Mouse (Mus musculus) kidney, embryonic 16.5 days (tissue): ENCODE data around the gene Gpr39. TPM values are rescaled to one million over a fixed set of nuclear protein-coding genes. Genes with fewer than 3 reads are reported as not detected.
"Not testable (repeated sequence)": the region's sequence is repeated elsewhere in the genome, so short reads cannot be mapped to it uniquely, and the experiment has no call there.

Experiments used
- ATAC-seq: fragments of 200-750 bp; cut with Nextera tagmentation; 2 replicates; pipeline ENCODE4 v1.8.0; 2017; ENCODE audit warnings: moderate TSS enrichment; ENCODE audit not compliant: low FRiP score, low TSS enrichment
- H3K27ac ChIP-seq: fragments of 300-500 bp; sonication (generic); 2 replicates; pipeline ENCODE4 v1.5.1; 2014; ENCODE audit warnings: low read length
- H3K27me3 ChIP-seq: fragments of 300-500 bp; sonication (generic); 2 replicates; pipeline ENCODE4 v1.6.1; 2014; ENCODE audit warnings: low read length, control low read depth, mixed read lengths; ENCODE audit not compliant: insufficient read depth
- H3K36me3 ChIP-seq: fragments of 300-500 bp; sonication (generic); 2 replicates; pipeline ENCODE4 v1.6.1; 2014; ENCODE audit warnings: low read length, control low read depth, mixed read lengths; ENCODE audit not compliant: insufficient read depth
- H3K4me1 ChIP-seq: fragments of 300-500 bp; sonication (generic); 2 replicates; pipeline ENCODE4 v1.6.1; 2014; ENCODE audit warnings: low read length, control low read depth, mixed read lengths; ENCODE audit not compliant: insufficient read depth
- H3K4me2 ChIP-seq: fragments of 300-500 bp; sonication (generic); replicated peaks from 2 replicates; pipeline ENCODE4 v1.6.1; 2014; ENCODE audit warnings: low read depth, low read length
- H3K4me3 ChIP-seq: fragments of 300-500 bp; sonication (generic); 2 replicates; pipeline ENCODE4 v1.5.1; 2014; ENCODE audit warnings: mild to moderate bottlenecking, low read length
- H3K9ac ChIP-seq: fragments of 300-500 bp; sonication (generic); replicated peaks from 2 replicates; pipeline ENCODE4 v1.6.1; 2014; ENCODE audit warnings: low read length
- H3K9me3 ChIP-seq: fragments of 300-500 bp; sonication (generic); 2 replicates; pipeline ENCODE4 v1.6.1; 2016; ENCODE audit warnings: low read length, control low read depth
- WGBS: fragments of 180-500 bp; shearing (Covaris S2); extraction: QIAGEN DNeasy Blood & Tissue Kit; methylation state at CpG from one replicate; pipeline ENCODE4 v1.1.7; 2014; 5-methylcytosine and 5-hydroxymethylcytosine counted together
- polyA plus RNA-seq: library from polyadenylated mRNA; unstranded; fragments of >200 nt; fragmentation: Nextera tagmentation; extraction: Ambion mirVana; gene quantifications from 2 replicates; pipeline ENCODE4 v1.2.1, GENCODE M21; 2015

Gene Gpr39
- polyA plus RNA-seq: 6.2 and 7.0 TPM in 2 replicates

DNA sequence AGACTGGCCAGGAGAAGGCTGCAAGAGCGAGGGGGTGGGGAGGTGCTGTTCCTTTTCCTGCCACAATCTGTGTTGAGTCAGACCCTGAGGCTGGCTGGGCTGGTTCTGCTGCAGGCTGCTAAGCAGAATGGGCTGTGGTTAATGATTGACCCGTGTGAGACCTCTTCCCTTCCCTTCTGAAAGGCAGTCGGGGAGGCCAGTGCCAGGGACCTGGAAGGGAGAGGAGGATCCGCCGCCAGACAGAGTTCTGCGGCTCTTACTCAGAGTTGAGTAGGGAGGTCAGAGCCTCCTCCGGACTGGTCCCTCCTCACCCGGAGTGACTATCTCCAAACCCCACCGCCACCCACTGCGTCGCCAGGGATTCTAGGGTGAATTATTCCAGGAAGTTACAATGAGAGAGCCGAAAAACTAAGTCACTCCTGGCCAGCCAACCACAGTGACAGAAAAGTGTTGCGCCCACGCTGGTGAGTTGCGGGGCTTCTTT, at the start of gene Gpr39:
Gpr39 (plus strand) TSS at position 206 of the 484 bp plus-strand sequence.
- Histone ChIP-seq H3K4me1 (peaks cover 15% of the 10 kb centered on the region), H3K27me3 (no peaks in the 10 kb centered on the region), H3K4me3 (peak within 1 kb of the TSS; percentile 37), H3K27ac (peak within 1 kb of the TSS; percentile 86), H3K9me3 (no peaks in the 10 kb centered on the region), H3K36me3 (no peaks in the 10 kb centered on the region), H3K4me2 (peak within 1 kb of the TSS; percentile 45), H3K9ac (peak within 1 kb of the TSS; percentile 51)
- ATAC-seq: peak; percentile 97
- WGBS: 29% methylated on average over 15 of the region's 15 CpGs

DNA sequence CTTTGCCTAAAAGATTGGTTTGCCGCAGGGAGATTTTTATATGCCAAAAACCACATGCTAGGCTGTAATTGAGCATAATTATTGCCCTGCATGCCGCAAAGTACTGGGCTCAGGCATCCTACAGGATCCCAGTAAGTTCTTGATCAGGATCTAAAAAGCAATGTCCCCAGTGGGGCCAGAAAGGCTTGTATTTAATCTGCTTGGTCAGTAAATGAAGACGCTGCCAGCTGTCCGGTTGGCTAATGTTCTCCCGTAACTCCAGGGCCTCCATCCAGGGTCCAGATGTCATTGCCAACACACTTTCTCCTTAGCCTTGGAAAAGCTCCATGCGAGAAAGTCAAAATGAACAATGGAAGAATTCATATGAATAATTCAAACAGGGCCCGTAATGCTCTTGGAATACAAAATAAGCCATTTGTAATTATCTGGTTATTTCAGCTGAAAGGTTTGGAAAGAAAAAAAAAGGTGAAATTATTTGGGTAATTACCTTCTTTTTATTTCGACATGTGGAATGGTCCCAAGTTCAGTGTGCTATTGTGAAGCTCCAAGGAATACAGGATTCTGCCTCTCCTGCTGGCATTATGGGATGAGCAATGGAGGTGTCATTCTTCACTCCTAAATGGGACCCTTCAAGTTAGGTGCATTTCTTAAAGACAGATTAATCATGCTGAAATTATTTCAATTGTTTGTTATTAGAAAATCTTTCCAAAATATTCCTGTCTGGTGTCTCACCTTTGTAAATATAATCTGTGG, 37.1 kb upstream of the Gpr39 start:
- no peak overlapping the region for H3K27ac ChIP-seq
- H3K4me3 ChIP-seq: no peak overlapping the region
- no peak overlapping the region for H3K4me2 ChIP-seq
- no peak for ATAC-seq
- H3K27me3 ChIP-seq: no peaks in the 10 kb centered on the region
- no peaks in the 10 kb centered on the region for H3K36me3 ChIP-seq
- WGBS: 89% methylated on average over 8 of the region's 8 CpGs
- no peak overlapping the region for H3K9ac ChIP-seq
- H3K4me1 ChIP-seq: no peaks in the 10 kb centered on the region
- H3K9me3 ChIP-seq: no peaks in the 10 kb centered on the region

DNA sequence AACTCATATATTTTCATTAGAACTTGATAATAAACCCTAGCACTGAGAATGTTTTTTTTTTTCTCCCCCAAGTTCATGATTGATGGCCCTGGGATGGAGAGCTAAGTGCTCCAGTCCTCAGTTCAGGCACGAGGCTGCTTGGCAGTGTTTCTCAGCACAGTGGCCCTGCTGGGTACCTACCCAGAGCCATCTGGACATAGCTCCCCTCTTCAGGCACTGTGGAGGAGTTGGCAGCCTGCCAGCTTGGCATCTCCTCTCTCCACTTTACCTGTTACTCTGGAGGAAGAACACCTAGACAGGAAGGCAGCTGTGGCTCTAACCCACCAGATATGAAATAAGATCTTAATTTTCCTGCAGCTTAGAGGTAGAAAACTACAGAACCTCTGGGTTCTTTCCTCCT, 33.2 kb upstream of the Gpr39 start:
- Histone ChIP-seq H3K4me2 (no peak overlapping the region), H3K9me3 (no peaks in the 10 kb centered on the region), H3K9ac (no peak overlapping the region), H3K4me1 (no peaks in the 10 kb centered on the region), H3K27ac (no peak overlapping the region), H3K36me3 (no peaks in the 10 kb centered on the region), H3K4me3 (no peak overlapping the region), H3K27me3 (no peaks in the 10 kb centered on the region)
- 10% methylated on average over 1 of the region's 1 CpGs for WGBS
- ATAC-seq: no peak

DNA sequence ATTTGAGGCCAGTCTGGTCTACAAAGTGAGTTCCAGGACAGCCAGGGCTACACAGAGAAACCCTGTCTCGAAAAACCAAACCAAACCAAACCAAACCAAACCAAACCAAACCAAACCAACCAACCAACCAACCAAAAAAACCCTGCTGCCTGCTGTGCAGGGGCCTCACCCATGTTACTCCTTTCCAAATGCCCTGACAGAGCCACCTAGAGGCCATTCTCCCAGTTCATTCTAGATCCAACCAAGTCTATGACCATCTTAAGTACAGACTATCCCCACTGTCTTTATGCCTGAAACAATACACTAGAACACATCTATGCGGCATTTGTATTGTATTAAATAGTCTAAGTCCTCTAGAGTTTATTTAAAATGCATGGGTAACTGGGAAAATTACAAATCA, 30.0 kb upstream of the Gpr39 start:
- H3K4me3 ChIP-seq, H3K9me3 ChIP-seq, H3K9ac ChIP-seq, H3K4me1 ChIP-seq, ATAC-seq, H3K4me2 ChIP-seq, H3K27ac ChIP-seq, H3K36me3 ChIP-seq, H3K27me3 ChIP-seq: not testable (repeated sequence)
- 87% methylated on average over 2 of the region's 2 CpGs for WGBS

- H3K27ac ChIP-seq: no peak overlapping the region
- H3K4me2 ChIP-seq: no peak overlapping the region
- H3K4me1 ChIP-seq: no peaks in the 10 kb centered on the region
- ATAC-seq: no peak
- no peaks in the 10 kb centered on the region for H3K36me3 ChIP-seq
- H3K9ac ChIP-seq: no peak overlapping the region
- H3K27me3 ChIP-seq: no peaks in the 10 kb centered on the region
- WGBS: 92% methylated on average over 4 of the region's 4 CpGs
- H3K4me3 ChIP-seq: no peak overlapping the region
- 0 out of 2 replicates have a peak, but pooled peaks cover 2% of the 10 kb centered on the region for H3K9me3 ChIP-seq
Measured at GRCm38 (mm10) chr1:125648011-125648410, 28.8 kb upstream of the Gpr39 start.

GRCm38 (mm10) chr1:125649056-125649455, 27.7 kb upstream of the Gpr39 start:
- Histone ChIP-seq H3K36me3 (no peaks in the 10 kb centered on the region), H3K4me1 (no peaks in the 10 kb centered on the region), H3K4me2 (no peak overlapping the region), H3K9ac (no peak overlapping the region), H3K27me3 (no peaks in the 10 kb centered on the region), H3K4me3 (no peak overlapping the region), H3K27ac (no peak overlapping the region), H3K9me3 (0 out of 2 replicates have a peak, but pooled peaks cover 2% of the 10 kb centered on the region)
- no peak for ATAC-seq
- WGBS: 75% methylated on average over 3 of the region's 3 CpGs

DNA sequence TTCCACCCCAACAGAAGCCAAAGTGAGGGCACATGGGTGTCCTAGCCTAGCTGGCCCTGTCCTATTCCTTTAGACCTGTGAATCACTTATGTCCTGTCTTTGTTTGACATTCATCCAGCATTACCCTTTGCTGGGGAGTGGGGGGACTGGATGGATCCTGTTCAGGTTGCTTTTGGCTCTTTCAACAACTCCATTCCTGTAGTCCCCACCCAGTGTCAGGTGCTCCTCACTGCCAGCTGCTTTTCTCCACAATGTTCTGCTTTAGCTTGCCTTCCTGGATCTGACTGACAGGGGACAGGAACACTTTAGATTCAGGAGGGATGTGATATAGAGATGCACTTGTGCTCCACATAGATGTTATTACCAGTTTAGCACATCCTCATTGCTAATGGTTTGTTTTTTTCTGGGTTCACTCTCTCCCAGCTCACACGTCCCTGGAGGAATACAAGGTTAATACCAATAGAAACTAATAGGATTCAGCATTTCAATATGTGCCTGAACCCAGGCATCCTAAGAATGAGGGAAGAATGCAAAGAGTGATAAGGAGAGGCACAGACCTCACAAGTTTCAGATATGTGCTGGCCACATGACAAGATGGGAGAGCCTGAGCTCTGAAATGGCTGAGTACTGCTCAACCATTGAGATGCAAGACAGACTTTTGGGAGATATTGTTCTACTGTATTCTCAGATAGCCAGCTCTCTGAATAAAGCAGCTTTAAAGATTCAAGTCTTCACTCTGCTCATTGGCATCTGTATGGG, 23.8 kb upstream of the Gpr39 start:
- 0 out of 2 replicates have a peak, but pooled peaks cover 2% of the 10 kb centered on the region for H3K9me3 ChIP-seq
- H3K4me1 ChIP-seq: no peaks in the 10 kb centered on the region
- no peaks in the 10 kb centered on the region for H3K36me3 ChIP-seq
- H3K9ac ChIP-seq: no peak overlapping the region
- no peak for ATAC-seq
- WGBS: 69% methylated on average over 1 of the region's 1 CpGs
- H3K27ac ChIP-seq: no peak overlapping the region
- no peaks in the 10 kb centered on the region for H3K27me3 ChIP-seq
- no peak overlapping the region for H3K4me3 ChIP-seq
- no peak overlapping the region for H3K4me2 ChIP-seq

- 79% methylated on average over 5 of the region's 5 CpGs for WGBS
- no peaks in the 10 kb centered on the region for H3K36me3 ChIP-seq
- no peak overlapping the region for H3K9ac ChIP-seq
- H3K27ac ChIP-seq: no peak overlapping the region
- no peaks in the 10 kb centered on the region for H3K27me3 ChIP-seq
- H3K4me2 ChIP-seq: no peak overlapping the region
- H3K4me3 ChIP-seq: no peak overlapping the region
- ATAC-seq: no peak
- H3K9me3 ChIP-seq: 0 out of 2 replicates have a peak, but pooled peaks cover 3% of the 10 kb centered on the region
- no peaks in the 10 kb centered on the region for H3K4me1 ChIP-seq
Measured at GRCm38 (mm10) chr1:125657416-125657815, 19.4 kb upstream of the Gpr39 start.

- Histone ChIP-seq H3K9ac (no peak overlapping the region), H3K4me3 (no peak overlapping the region), H3K9me3 (0 out of 2 replicates have a peak, but pooled peaks cover 3% of the 10 kb centered on the region), H3K4me1 (0 out of 2 replicates have a peak, but pooled peaks cover 6% of the 10 kb centered on the region), H3K27ac (no peak overlapping the region), H3K36me3 (no peaks in the 10 kb centered on the region), H3K27me3 (no peaks in the 10 kb centered on the region), H3K4me2 (no peak overlapping the region)
- no peak for ATAC-seq
- 90% methylated on average over 4 of the region's 4 CpGs for WGBS
Measured at GRCm38 (mm10) chr1:125660151-125660550, 16.6 kb upstream of the Gpr39 start.
